Mouse (Mus musculus): ENCODE measurements at regions not wholly inside any gene's neighbourhood (a gene's known extent, or its start where the extent isn't known, plus 50 kb on each side); places are given as distances from the start of the nearest gene placed in this dataset.

- TF ChIP-seq POLR2A (IDR thresholded peaks at IDR 0.05; ENCODE audit: insufficient read depth, low read depth, low read length) (no peak), CTCF (IDR thresholded peaks at IDR 0.05; ENCODE audit: insufficient read depth, low read depth, low read length) (no peak)
Measured at GRCm38 (mm10) chr7:73163687-73164086, 211.6 kb upstream of the Rgma start.
